Mouse (Mus musculus) frontal cortex, postnatal 36 days (tissue): ENCODE data around the gene Chrm3.
A peak's percentile ranks its signal among the peaks of the same experiment; 100 is the strongest.
"Not testable (repeated sequence)": the region's sequence is repeated elsewhere in the genome, so short reads cannot be mapped to it uniquely, and the experiment has no call there.

Source experiments
- DNase-seq, 2 experiments: peaks; one replicate each; pipeline ENCODE4 v3.0.0; 2022; ENCODE audit warnings: low spot score in 2 of 2

Chrm3 gene

DNA sequence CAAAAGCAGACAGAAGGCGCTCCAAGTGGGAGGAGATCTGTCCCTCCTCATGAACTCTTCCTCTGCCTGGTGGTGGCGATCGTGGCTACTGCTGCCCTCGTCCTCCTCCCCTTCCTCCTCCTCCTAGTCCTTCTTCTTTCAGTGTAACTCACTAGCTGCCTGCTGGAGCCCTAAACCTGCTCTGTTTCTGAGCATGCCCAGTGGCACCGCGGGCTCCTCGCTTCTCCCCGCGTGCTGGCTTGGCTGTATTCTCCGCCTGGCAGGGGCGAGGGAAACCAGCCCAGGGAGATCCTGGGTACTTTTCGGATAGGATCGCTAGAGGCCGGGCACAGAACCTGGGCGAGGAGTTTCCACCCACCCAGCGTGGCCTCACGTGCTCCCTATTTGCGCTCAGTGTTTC is at the start of gene Chrm3:
Gene Chrm3 (minus strand): TSS at position 71 of the 400 bp plus-strand sequence.
- peak; percentile 80 to 84 for DNase-seq

DNA sequence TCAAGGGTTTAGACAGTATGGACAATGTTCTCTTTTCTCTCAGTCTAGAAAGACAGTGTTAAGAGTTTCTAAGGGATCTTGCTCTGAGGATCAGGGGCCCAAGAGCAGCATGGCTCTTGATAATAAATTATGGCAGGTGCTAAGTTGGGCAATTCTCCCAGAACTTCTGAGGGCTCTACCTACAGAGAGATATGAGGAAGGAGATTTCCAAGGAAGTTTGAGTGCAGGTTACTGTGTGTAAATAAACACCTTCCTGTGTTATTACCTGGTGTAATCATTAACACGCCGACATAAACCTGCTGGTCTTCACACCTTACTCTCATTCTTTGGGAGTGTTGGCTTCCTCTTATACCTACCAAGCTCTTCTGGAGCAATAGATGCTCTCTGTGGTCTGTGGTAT is 33.7 kb upstream of the Chrm3 start:
- no peak for DNase-seq

DNA sequence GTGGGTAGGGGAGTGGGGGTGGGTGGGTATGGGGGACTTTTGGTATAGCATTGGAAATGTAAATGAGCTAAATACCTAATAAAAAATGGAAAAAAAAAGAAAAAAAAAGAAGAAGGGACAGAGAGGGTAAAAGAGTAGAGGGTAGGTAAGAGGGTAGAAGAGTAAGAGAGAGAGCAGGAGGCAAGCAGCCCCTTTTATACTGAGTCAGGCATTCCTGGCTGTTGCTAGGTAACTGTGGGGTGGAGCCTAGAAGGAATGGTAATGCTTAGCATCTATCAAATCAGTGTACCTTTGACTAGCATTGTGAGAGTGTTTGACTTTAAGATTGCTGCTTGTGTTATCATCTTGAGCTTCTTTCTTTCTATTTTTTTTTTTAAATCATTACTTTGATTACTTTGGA is 14.8 kb upstream of the Chrm3 start:
- not testable (repeated sequence) for DNase-seq

DNA sequence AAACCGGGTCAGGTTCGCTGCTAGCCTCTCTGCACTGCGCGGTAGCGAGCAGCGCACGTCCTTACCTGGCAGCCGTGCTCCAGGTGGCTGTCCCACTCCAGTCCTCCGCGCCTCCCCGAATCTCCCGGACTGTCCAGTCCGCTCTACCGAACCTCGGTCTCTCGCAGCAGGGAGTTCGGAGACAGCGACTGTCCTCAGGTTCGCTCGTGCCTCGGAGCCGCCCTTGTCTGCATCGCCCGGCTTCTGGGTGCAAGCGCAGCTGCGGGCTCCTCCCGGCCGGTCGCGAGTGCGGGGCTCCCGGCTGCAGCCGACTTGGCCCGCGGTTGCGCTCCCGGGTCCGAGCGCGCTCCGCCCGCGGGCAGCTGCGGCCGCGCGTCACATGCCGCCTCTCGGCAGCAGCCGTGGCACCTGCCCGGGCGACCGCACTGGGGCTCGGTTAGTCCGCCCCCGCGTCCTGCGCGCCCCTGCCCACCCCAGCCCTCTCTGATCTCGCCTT is 400 bp downstream of the Chrm3 start:
- peak; percentile 45 for DNase-seq

DNA sequence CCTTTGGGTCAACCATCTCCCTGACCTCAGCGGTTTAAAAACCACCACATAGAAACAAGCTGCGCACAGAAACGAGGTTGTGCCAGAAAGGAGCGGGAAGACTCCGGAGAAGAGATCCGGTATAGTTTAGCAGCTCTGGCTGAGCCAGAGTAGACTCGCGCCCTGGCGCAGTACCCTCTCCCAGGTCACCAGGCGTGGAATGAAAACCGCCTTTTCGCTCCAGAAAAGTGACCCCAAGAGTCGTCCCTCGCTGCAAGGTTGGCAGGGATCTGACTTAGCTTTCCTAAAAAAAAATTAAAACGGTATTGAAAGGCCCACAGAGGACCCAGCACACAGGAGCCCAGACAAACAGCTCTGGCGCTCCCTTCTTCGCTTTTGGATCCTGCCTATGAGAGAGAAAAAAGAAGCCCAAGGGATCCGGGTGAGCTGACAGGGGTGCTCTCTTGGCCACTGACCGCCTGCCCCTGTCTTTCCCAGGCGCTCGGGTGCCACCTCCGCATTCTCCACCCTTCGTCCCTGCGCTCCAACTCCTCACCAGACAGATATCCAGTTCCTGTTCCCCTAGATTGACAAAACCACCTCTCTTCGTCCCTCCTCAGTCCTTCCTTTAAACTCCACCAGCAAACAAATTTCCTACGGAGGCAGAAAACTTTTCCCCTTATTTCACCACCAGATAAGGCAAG is 990 bp downstream of the Chrm3 start:
- DNase-seq = peak; percentile 48 to 56

DNA sequence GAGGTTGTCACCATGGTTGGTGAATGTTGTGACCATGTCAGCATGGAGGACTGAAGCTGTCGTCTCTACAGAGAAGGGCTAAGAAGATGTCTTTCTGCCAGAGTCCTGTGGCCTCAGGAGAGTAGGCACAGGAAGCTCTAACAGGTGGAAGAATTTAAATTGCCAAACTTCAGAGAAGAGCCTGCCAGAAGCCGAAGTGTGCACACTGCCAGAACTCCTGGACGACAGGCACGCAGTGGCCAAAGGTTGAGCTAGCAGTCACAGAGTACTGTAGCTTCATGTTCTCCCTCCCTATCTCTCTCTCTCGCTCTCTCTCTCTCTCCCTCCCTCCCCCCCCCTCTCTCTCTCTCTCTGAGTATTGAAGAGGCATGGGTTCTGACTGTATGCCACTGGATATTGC is 4.9 kb downstream of the Chrm3 start:
- no peak for DNase-seq

DNA sequence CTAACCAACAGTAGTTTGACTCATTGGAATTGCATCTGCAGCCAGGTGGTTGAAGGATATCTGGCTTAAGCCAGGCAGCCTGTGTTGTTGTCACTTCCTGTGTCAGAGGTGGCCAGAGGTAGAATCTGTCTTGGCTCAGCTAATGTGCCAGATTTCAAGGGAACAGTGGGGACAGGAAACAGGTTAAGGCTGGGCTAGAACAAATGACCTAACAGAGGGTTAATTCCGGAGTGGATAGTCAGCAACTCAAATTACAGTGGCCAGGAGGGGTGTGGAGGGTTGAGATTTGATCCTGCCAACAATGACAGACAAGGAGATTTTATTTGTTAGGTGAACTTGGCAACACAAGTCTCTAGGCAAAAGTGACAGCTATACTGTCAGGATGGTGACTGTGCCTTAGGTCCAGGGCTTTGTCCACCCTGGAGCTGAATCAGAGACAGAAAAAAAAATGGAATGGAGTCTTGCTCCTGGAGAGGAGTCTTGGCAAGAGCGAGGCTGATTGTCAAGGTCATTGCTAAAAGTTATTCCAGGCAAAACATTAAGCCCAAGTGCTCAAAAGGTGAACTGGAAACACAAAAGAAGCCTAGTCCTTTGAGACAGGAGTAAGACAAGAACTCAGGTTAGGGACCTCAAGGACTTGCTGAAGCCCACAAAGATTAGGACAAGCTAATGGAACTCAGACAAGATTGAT is 5.6 kb downstream of the Chrm3 start:
- no peak for DNase-seq

DNA sequence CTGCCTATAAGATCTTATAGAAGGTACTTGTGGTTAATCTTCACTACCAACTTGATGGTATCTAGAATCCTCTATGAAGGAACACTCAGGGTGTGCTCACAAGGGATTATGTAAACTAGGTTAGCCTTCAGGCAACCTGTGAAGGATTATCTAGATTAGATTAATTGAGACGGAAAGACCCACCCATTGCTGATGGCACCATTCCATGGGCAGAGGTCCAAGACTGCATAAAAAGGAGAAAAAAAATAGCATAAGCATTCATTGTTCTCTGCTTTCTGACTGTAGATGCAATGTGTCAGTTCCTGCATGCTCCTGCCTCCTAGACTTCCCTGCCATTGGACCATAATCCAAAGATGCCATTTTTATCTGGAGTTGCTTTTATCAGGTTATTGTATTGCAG is 8.5 kb downstream of the Chrm3 start:
- DNase-seq = no peak

DNA sequence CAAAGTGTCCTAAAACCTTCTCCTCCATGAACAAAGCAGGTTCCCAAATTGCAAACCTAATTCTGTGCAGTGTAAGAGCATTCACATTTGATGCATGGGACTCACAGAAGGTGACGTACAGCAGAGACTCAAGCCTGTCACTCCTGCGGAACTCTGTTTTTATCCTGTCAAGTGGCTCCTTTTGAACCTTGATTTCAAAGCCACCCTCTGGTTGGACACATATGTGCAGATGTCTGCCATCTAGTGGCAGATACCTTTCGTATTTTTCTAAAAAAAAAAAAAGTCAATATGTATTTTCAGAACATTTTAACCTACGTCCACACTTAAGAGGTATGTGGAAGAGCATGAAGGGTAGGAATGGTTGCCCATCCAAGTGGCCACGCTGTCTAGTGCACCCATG is 16.3 kb downstream of the Chrm3 start:
- DNase-seq = no peak

DNA sequence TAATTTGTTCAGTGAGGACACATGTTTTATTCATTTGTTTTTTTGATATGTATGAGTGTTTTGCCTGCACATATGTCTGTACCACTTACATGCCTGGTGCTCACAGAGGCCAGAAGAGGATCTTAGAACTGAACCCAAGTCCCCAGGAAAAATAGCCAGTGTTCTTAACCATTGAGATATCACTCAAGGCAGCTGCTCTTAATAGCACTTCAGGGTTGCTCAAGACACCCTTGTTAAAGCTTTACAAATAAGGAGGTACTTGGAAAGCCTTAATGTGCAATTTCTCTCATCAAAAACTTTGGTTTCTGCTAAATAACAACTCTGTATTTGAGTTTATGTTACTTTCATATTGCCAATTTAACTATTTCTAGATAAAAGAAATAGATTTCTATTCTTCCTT is 25.1 kb downstream of the Chrm3 start:
- no peak for DNase-seq

DNA sequence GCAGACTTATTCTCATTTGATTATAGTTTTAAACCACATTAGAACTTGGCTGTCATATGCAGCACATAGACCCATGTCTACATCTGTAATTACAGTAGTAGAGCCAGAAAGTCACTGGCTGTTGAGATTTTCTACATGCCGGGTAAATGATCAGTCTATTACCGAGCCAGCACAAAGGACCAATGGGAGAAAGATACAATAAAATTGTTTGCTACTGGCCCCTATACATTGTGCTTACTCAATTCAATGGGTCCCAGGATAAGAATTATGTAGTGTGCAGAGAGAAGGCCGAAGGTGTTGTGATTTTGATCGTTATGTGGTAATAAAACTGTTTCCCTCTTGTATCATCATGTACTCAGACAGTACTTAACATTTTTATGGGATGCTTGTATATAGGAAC is 27.9 kb downstream of the Chrm3 start:
- DNase-seq = no peak

DNA sequence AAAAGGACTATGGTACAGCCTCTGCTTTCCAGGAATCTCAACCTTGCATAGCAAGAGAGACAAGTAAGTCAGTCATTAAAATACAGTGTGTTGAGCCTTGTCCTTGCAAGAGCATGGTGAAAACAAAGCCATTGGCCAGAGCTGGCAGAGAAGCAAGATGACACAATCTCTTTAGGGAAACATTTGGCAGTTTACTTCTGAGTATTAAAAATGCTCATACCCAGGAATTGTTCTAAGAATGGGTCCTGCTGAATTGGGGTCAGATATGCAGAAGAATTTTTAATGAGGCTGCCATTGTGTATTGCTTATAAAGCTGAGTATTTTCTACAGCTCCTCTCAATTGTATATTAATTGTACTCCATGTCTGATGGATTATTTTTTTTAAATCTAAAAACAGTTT is 50.8 kb downstream of the Chrm3 start:
- no peak for DNase-seq

DNA sequence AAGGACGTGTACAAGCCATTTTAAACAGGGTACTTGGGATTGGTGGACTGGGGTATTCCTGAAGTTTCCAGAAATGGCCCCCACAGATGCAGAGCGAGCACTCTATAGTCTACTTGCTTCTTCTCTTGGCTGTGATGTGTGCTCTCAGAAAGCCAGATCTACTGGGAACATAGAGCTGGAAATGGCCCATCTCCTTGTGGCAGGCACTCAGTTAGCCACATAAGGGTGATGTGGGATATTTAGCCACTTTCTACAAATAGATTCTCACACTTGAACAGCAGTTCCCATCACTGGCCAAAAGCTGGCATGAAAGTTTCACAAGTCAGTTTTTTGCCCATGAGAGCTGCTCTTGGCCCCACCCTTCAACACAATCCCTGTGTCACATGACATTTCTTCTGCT is 65.5 kb downstream of the Chrm3 start:
- DNase-seq = peak in 1 of 2 experiments; percentile 28

DNA sequence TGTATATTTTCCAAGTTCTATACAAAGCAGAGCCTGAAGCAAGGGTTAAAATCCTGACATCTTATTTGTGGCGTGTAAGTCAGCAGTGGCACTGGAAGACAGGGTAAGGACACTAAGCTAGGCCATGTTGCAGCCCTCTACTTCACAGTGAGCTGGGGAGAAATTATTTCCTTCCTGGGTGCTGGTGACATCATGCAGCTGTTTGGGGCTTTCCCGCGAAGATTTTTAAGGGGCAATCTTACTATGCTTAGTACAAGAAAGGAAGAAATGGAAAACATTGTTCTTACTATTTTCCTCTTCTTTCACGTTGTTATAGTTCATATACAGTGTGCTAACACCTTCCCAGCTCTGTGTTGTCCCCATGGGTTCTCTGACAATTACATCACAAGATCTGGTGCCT is 76.3 kb downstream of the Chrm3 start:
- no peak for DNase-seq

DNA sequence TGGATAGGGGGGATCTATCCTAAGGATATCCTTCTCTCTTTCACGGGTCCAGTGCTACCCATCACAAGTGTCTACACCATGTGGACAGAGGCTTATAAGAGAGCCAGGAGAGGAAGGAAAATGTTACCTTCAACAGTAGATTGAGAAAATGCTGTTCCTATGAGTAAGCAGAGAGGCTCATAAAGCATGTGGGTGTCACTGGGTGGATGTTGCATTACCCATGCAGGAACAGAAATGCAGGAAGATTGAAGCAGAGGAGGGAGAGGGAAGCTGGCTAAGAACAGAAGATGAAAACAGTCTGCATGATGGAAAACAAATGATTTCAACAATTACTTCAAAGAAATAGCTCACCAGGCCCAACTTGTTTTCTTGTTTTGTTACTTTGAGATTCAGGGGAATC is 85.7 kb downstream of the Chrm3 start:
- peak in 1 of 2 experiments; percentile 10 for DNase-seq

DNA sequence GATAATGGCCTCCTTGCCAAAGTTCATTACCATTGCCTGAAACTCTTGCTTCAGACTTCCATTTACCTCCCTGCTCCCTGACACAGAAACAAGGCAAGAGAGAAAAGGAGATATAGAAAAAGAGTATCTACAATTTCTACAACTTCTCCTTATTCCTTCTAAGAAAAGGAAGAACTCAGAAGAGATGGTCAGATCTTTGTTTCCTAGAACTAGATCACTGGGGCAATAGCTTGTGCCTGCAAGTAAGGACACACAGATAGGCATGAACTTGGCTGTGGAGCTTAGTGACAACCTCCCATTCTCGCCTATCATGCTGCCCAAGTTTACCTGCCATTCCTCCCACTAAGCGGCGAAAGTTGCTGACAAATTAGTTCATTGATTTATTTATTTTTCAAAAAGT is 96.9 kb downstream of the Chrm3 start:
- DNase-seq = no peak

DNA sequence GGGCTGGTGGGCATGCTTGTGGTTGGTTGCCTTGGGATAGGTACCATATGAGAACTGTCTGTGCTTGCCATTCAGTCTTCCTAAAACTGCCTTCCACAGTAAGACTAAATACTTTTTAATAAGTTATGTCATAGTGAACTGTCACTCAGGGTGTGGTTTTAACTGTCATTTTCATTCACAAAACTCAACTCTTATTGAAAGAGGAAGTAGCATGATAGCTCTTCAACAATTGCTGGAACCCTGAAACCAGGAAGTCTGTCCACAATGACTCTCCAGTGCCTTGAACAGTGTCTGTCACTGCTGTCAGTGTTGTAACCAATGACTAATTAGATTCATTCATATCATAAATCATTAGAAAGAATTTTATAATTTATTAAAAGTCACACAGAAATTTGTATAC is 107.6 kb downstream of the Chrm3 start:
- no peak for DNase-seq

DNA sequence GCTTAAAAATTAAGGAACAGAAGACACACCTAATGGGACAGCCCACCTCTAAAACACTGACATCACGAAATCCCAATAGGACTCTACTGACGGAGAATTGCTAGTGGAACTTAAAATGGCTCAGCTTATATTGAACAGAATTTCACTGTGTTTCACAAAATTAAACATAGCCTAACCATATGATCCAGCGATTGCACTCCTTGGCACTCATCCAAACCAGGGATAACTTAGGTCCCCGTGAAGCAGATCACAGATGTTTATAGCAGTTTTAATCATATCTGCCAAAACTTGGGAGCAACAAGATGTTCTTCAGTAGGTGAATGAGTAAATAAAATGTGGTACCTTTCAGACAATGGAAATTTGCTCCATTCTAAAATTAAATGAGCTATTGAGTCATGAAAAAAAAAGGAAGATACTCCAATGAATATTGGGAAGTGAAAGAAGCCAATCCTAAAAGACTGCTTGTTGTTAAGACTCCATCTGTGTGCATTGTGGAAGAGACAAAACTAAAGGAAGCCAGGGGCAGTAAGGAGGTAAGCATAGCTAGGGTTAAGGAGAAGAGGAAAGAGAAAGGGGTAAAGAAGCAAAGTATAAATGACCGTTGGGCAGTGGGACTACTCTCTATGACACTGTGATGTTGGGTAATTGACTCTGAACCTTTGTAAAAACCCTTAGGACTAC is 109.0 kb downstream of the Chrm3 start:
- DNase-seq = no peak

DNA sequence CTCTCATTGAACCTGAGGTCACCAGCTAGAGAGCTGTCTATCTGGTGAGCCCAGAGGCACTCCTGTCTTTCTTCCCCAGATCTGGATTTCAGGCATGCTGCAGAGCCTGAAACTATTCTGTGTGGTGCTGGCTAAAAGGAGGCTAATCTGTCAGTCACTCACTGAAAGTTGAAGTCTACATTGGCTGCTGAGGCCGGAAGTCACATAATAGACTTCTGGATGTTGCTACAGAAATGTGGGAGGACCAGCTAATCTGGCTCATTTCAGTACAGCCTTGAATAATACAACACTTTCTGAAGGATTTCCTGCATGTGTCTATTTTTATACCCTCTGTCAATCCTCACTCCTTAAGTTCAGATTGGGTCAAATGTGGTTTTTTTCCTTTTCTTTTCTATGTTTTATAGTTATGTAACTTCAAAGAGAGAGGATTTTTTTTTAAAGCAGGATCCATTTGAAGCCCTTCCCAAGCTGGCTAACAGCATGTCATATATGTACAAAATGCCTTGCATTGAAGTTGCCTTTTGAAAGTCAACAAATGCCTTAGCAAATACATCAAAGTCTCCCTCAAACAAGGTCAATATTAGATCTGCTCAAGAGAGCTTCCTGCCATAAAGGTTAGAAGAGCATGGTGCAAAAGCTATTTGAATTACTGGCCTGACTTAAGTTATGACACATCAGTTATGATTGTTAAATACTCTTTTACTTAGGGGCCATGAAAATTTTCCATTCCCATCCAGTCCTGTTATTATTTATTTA is 116.2 kb downstream of the Chrm3 start:
- no peak for DNase-seq

DNA sequence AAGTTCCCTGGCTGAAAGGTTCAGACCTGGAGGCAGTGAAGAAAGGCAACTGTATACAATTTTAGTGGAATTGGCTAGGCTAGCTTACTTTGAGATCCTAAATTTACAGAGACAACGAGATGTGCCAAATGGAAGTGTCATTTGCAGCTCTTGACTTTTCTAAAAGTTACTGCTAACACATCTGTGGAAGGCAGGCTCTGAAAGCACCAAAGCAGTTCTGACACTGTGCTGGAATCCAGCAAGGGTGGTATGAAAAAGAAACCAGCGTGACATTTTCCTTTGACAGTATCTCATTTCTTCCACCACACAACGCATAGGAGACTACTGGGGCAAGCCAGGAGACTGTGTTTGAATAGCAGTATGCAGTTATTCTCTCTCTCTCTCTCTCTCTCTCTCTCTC is 120.4 kb downstream of the Chrm3 start:
- DNase-seq = peak in 1 of 2 experiments; percentile 43

DNA sequence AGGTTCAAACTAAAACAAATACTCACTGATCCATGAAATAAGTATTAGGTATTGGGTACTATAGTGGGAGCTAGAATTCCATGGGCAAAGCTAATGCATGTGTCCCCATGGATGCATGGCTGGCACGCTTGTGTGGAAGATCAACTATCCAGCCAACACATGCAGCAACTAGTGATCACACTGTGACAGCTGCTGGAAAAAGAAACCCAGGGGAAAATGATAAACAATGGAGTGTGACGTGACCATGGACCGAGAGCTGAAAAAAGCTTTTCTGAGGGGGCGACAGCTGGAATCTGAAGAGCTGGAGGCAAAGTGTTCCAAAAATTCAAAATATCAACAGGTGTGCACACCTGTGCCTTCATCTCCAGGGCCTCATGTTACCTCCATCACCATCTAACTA is 120.8 kb downstream of the Chrm3 start:
- DNase-seq = no peak

DNA sequence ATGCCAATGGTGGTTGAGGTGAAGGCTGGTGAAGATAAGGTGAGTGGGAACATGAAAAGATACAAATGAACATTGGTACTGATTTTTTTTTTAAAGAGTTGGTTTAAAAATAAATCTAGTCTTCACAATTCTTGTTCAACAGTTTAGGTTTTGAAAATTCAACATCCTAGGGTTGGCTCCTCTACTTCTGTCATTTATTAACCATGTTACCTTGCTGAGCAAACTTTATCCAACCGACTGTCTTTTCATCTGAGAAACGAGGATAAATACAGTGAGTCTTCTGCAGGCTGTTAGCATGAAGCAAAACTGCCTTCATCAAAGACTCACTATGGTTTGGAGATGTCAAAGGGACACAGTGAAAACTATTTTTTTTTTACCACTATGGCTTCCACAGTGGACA is 123.0 kb downstream of the Chrm3 start:
- no peak for DNase-seq
